Mouse (Mus musculus): ENCODE measurements at regions not wholly inside any gene's neighbourhood (a gene's known extent, or its start where the extent isn't known, plus 50 kb on each side); places are given as distances from the start of the nearest gene placed in this dataset.

GRCm38 (mm10) chr1:35713961-35714360 lies 354.2 kb upstream of the Hs6st1 start:
- TF ChIP-seq POLR2A (IDR thresholded peaks at IDR 0.05; ENCODE audit: low read depth, low read length) (no peak), CTCF (IDR thresholded peaks at IDR 0.05; ENCODE audit: extremely low read depth, insufficient read length, insufficient replicate concordance, low read depth, low read length) (no peak)
- H3K4me1 ChIP-seq (ENCODE audit: control insufficient read depth, insufficient read depth, insufficient read length, low read length), result no peaks in the 10 kb centered on the region
- H3K36me3 ChIP-seq (ENCODE audit: control insufficient read depth, insufficient read depth, low read length), result no peaks in the 10 kb centered on the region
- no peak overlapping the region for H3K4me3 ChIP-seq (ENCODE audit: low read depth, low read length)
- H3K27ac ChIP-seq (ENCODE audit: insufficient read depth, low read depth, low read length), result no peak overlapping the region
- no peaks in the 10 kb centered on the region for H3K27me3 ChIP-seq (ENCODE audit: control insufficient read depth, insufficient read depth, low read length)
- WGBS, result 52% methylated on average over 4 of the region's 4 CpGs

- no peaks in the 10 kb centered on the region for H3K36me3 ChIP-seq (ENCODE audit: control insufficient read depth, insufficient read depth, low read length)
- 62% methylated on average over 6 of the region's 6 CpGs for whole genome bisulfite sequencing
- H3K27me3 ChIP-seq (ENCODE audit: control insufficient read depth, insufficient read depth, low read length), result no peaks in the 10 kb centered on the region
- no peaks in the 10 kb centered on the region for H3K4me1 ChIP-seq (ENCODE audit: control insufficient read depth, insufficient read depth, insufficient read length, low read length)
- H3K27ac ChIP-seq (ENCODE audit: insufficient read depth, low read depth, low read length), result no peak overlapping the region
- H3K4me3 ChIP-seq (ENCODE audit: low read depth, low read length), result no peak overlapping the region
- peak; percentile 26; the same call in 1 of the 2 replicates for TF ChIP-seq CTCF (IDR thresholded peaks at IDR 0.05; ENCODE audit: extremely low read depth, insufficient read length, insufficient replicate concordance, low read depth, low read length)
- TF ChIP-seq POLR2A (IDR thresholded peaks at IDR 0.05; ENCODE audit: low read depth, low read length), result no peak
Measured at GRCm38 (mm10) chr1:35715931-35716330, 352.3 kb upstream of the Hs6st1 start.

GRCm38 (mm10) chr1:35717166-35717565 lies 351.0 kb upstream of the Hs6st1 start:
- Histone ChIP-seq H3K27ac (ENCODE audit: insufficient read depth, low read depth, low read length) (no peak overlapping the region), H3K4me1 (ENCODE audit: control insufficient read depth, insufficient read depth, insufficient read length, low read length) (no peaks in the 10 kb centered on the region), H3K36me3 (ENCODE audit: control insufficient read depth, insufficient read depth, low read length) (no peaks in the 10 kb centered on the region), H3K4me3 (ENCODE audit: low read depth, low read length) (no peak overlapping the region), H3K27me3 (ENCODE audit: control insufficient read depth, insufficient read depth, low read length) (no peaks in the 10 kb centered on the region)
- TF ChIP-seq POLR2A (IDR thresholded peaks at IDR 0.05; ENCODE audit: low read depth, low read length), result no peak
- no peak for TF ChIP-seq CTCF (IDR thresholded peaks at IDR 0.05; ENCODE audit: extremely low read depth, insufficient read length, insufficient replicate concordance, low read depth, low read length)
- 86% methylated on average over 2 of the region's 2 CpGs for WGBS

GRCm38 (mm10) chr1:35717659-35718058 lies 350.5 kb upstream of the Hs6st1 start:
- no peak for TF ChIP-seq CTCF (IDR thresholded peaks at IDR 0.05; ENCODE audit: extremely low read depth, insufficient read length, insufficient replicate concordance, low read depth, low read length)
- TF ChIP-seq POLR2A (IDR thresholded peaks at IDR 0.05; ENCODE audit: low read depth, low read length), result no peak
- H3K4me3 ChIP-seq (ENCODE audit: low read depth, low read length), result no peak overlapping the region
- 33% methylated on average over 2 of the region's 2 CpGs for WGBS
- no peaks in the 10 kb centered on the region for H3K4me1 ChIP-seq (ENCODE audit: control insufficient read depth, insufficient read depth, insufficient read length, low read length)
- no peaks in the 10 kb centered on the region for H3K36me3 ChIP-seq (ENCODE audit: control insufficient read depth, insufficient read depth, low read length)
- H3K27ac ChIP-seq (ENCODE audit: insufficient read depth, low read depth, low read length), result no peak overlapping the region
- no peaks in the 10 kb centered on the region for H3K27me3 ChIP-seq (ENCODE audit: control insufficient read depth, insufficient read depth, low read length)

GRCm38 (mm10) chr1:35720063-35720462 lies 348.1 kb upstream of the Hs6st1 start:
- Histone ChIP-seq H3K27me3 (ENCODE audit: control insufficient read depth, insufficient read depth, low read length) (no peaks in the 10 kb centered on the region), H3K27ac (ENCODE audit: insufficient read depth, low read depth, low read length) (no peak overlapping the region), H3K4me3 (ENCODE audit: low read depth, low read length) (no peak overlapping the region), H3K36me3 (ENCODE audit: control insufficient read depth, insufficient read depth, low read length) (no peaks in the 10 kb centered on the region), H3K4me1 (ENCODE audit: control insufficient read depth, insufficient read depth, insufficient read length, low read length) (no peaks in the 10 kb centered on the region)
- TF ChIP-seq POLR2A (IDR thresholded peaks at IDR 0.05; ENCODE audit: low read depth, low read length), result no peak
- WGBS, result 84% methylated on average over 3 of the region's 3 CpGs

GRCm38 (mm10) chr1:35724366-35724900 lies 343.8 kb upstream of the Hs6st1 start:
- Histone ChIP-seq H3K4me3 (ENCODE audit: low read depth, low read length) (no peak overlapping the region), H3K36me3 (ENCODE audit: control insufficient read depth, insufficient read depth, low read length) (no peaks in the 10 kb centered on the region), H3K4me1 (ENCODE audit: control insufficient read depth, insufficient read depth, insufficient read length, low read length) (no peaks in the 10 kb centered on the region), H3K27ac (ENCODE audit: insufficient read depth, low read depth, low read length) (no peak overlapping the region), H3K27me3 (ENCODE audit: control insufficient read depth, insufficient read depth, low read length) (no peaks in the 10 kb centered on the region)
- 25% methylated on average over 3 of the region's 3 CpGs for WGBS
- TF ChIP-seq CTCF (IDR thresholded peaks at IDR 0.05; ENCODE audit: extremely low read depth, insufficient read length, insufficient replicate concordance, low read depth, low read length) (no peak), POLR2A (IDR thresholded peaks at IDR 0.05; ENCODE audit: low read depth, low read length) (no peak)

GRCm38 (mm10) chr1:35726596-35726995 lies 341.6 kb upstream of the Hs6st1 start:
- Histone ChIP-seq H3K4me3 (ENCODE audit: low read depth, low read length) (no peak overlapping the region), H3K27me3 (ENCODE audit: control insufficient read depth, insufficient read depth, low read length) (no peaks in the 10 kb centered on the region), H3K27ac (ENCODE audit: insufficient read depth, low read depth, low read length) (no peak overlapping the region), H3K4me1 (ENCODE audit: control insufficient read depth, insufficient read depth, insufficient read length, low read length) (no peaks in the 10 kb centered on the region), H3K36me3 (ENCODE audit: control insufficient read depth, insufficient read depth, low read length) (no peaks in the 10 kb centered on the region)
- TF ChIP-seq CTCF (IDR thresholded peaks at IDR 0.05; ENCODE audit: extremely low read depth, insufficient read length, insufficient replicate concordance, low read depth, low read length), result peak; percentile 54; the same call in 1 of the 2 replicates
- TF ChIP-seq POLR2A (IDR thresholded peaks at IDR 0.05; ENCODE audit: low read depth, low read length), result no peak
- WGBS, result 35% methylated on average over 1 of the region's 1 CpGs
